Mouse (Mus musculus) midbrain, embryonic 16.5 days (tissue): Measurements from ENCODE around the gene Rnf145. TPM values are rescaled to one million over a fixed set of nuclear protein-coding genes. Genes with fewer than 3 reads are reported as not detected.

Experiments
- ATAC-seq: fragments of 200-750 bp; cut with Nextera tagmentation; 2 replicates; pipeline ENCODE4 v1.8.0; 2017; ENCODE audit warnings: moderate TSS enrichment
- H3K27ac ChIP-seq: fragments of 300-500 bp; sonication (generic); 2 replicates; pipeline ENCODE4 v1.5.1; 2014; ENCODE audit warnings: mild to moderate bottlenecking, low read length, mixed read lengths
- H3K27me3 ChIP-seq: fragments of 300-500 bp; sonication (generic); 2 replicates; pipeline ENCODE4 v1.6.1; 2014; ENCODE audit warnings: low read depth, low read length, mixed read lengths; ENCODE audit not compliant: control insufficient read depth, insufficient read depth
- H3K36me3 ChIP-seq: fragments of 300-500 bp; sonication (generic); 2 replicates; pipeline ENCODE4 v1.6.1; 2014; ENCODE audit warnings: mild to moderate bottlenecking, low read length, moderate library complexity, mixed read lengths; ENCODE audit not compliant: control insufficient read depth, insufficient read depth
- H3K4me1 ChIP-seq: fragments of 300-500 bp; sonication (generic); 2 replicates; pipeline ENCODE4 v1.6.1; 2014; ENCODE audit warnings: mild to moderate bottlenecking, low read length, mixed read lengths; ENCODE audit not compliant: control insufficient read depth, insufficient read depth
- H3K4me2 ChIP-seq: fragments of 300-500 bp; sonication (generic); 2 replicates; pipeline ENCODE4 v1.6.1; 2014; ENCODE audit warnings: mild to moderate bottlenecking, low read length, mixed read lengths
- H3K4me3 ChIP-seq: fragments of 300-500 bp; sonication (generic); 2 replicates; pipeline ENCODE4 v1.5.1; 2014; ENCODE audit warnings: low read depth, mild to moderate bottlenecking, low read length, moderate library complexity, mixed read lengths
- H3K9ac ChIP-seq: fragments of 300-500 bp; sonication (generic); 2 replicates; pipeline ENCODE4 v1.6.1; 2014; ENCODE audit warnings: low read depth, low read length, mixed read lengths
- H3K9me3 ChIP-seq: fragments of 300-500 bp; sonication (generic); replicated peaks from 2 replicates; pipeline ENCODE4 v1.6.1; 2014; ENCODE audit warnings: mild to moderate bottlenecking, low read length, mixed read lengths; ENCODE audit not compliant: control insufficient read depth, poor library complexity, severe bottlenecking
- WGBS: fragments of 180-500 bp; shearing (Covaris S2); extraction: QIAGEN DNeasy Blood & Tissue Kit; methylation state at CpG from one replicate; pipeline ENCODE4 v1.1.7; 2014; 5-methylcytosine and 5-hydroxymethylcytosine counted together
- polyA plus RNA-seq: library from polyadenylated mRNA; unstranded; fragments of >200 nt; fragmentation: Nextera tagmentation; extraction: Ambion mirVana; gene quantifications from 2 replicates; pipeline ENCODE4 v1.2.1, GENCODE M21; 2015

Gene Rnf145
- polyA plus RNA-seq, 1 experiment from 2014 or later: 108 TPM

DNA sequence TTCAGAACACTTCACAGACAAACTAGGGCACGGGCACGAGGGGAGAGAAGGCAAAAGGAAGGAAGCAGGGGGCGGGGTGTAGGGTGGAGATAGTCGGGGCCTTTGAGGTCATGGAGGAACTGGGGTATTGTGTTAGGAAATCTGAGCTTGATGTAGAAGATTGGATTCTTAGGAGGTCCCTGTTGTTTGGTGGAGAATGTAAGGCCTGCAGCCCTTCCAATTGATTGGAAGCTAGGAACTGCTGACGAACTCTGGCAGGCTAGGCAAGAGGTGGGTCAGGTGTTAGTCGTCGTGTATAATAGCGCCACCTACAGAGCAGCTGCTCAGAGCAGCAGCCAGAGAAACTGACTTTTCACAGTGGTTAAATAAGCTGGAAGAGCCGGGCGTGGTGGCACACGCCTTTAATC lies 62.5 kb downstream of the Rnf145 start:
- WGBS: 37% methylated on average over 11 of the region's 11 CpGs

DNA sequence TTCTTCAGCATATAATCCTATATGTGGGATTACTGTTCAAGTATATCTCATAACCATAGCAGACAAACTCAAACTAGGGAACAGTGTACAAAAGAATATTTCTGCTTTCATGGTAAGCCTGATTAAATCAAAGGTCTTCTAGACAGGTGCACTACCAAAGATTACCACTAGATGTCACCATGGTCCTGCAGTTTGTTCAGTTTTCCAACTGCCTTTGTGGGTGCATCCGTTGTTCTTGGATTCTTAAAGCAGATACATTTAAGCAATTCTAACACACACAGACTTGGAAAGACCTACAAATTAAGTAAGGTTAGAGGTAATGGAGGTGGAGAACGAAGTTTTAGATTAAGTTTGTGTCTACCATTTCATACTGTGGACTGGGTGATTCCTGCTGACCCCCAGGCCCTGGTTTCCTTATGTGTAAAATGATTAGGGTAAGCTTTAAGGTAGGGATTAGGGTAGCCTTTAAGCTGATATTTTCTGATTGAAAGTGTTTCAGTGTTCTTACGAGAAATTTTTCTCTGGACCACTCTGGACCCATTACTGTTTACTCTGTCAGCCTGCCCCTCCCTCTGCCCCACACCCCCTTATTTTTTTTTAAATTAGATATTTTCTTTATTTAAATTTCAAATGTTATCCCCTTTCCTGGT lies 67.4 kb downstream of the Rnf145 start:
- no peak overlapping the region for H3K4me3 ChIP-seq
- no peaks in the 10 kb centered on the region for H3K36me3 ChIP-seq
- ATAC-seq: peak; percentile 83
- H3K27me3 ChIP-seq: no peaks in the 10 kb centered on the region
- H3K27ac ChIP-seq: no peak overlapping the region
- H3K4me1 ChIP-seq: peaks cover 3% of the 10 kb centered on the region; the same call in 1 of the 2 replicates
- H3K9me3 ChIP-seq: no peaks in the 10 kb centered on the region
- no peak overlapping the region for H3K4me2 ChIP-seq
- H3K9ac ChIP-seq: no peak overlapping the region
- WGBS: 10% methylated on average over 3 of the region's 3 CpGs

More for the DNA sequence above, 62.5 kb downstream of the Rnf145 start:
- H3K4me2 ChIP-seq: no peak overlapping the region
- H3K36me3 ChIP-seq: no peaks in the 10 kb centered on the region
- ATAC-seq: no peak
- H3K4me1 ChIP-seq: peaks cover 1% of the 10 kb centered on the region; the same call in 1 of the 2 replicates
- no peaks in the 10 kb centered on the region for H3K27me3 ChIP-seq
- H3K27ac ChIP-seq: no peak overlapping the region
- no peaks in the 10 kb centered on the region for H3K9me3 ChIP-seq
- no peak overlapping the region for H3K4me3 ChIP-seq
- H3K9ac ChIP-seq: no peak overlapping the region

DNA sequence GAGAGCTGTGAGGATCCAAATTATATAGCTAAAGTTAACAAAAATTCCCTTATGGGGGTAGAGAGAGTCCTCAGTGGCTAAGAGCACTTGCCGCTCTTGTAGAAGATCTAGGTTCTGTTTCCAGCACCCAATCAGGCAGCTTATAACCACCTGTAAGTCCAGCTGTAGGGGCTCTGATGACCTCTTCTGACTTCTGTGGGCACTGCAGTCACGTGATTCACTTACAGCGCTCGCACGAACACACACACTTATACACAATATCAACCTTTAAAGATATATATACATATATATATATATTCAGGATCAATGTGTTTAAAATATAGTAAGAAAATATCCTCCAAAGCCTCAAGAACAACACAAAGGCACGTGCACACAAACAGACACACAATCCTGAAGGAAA lies 74.3 kb downstream of the Rnf145 start:
- Histone ChIP-seq H3K9ac (no peak overlapping the region), H3K27me3 (no peaks in the 10 kb centered on the region), H3K4me2 (no peak overlapping the region), H3K9me3 (no peaks in the 10 kb centered on the region), H3K4me1 (no peaks in the 10 kb centered on the region), H3K4me3 (no peak overlapping the region), H3K36me3 (no peaks in the 10 kb centered on the region), H3K27ac (no peak overlapping the region)
- ATAC-seq: no peak
- 94% methylated on average over 6 of the region's 6 CpGs for WGBS

DNA sequence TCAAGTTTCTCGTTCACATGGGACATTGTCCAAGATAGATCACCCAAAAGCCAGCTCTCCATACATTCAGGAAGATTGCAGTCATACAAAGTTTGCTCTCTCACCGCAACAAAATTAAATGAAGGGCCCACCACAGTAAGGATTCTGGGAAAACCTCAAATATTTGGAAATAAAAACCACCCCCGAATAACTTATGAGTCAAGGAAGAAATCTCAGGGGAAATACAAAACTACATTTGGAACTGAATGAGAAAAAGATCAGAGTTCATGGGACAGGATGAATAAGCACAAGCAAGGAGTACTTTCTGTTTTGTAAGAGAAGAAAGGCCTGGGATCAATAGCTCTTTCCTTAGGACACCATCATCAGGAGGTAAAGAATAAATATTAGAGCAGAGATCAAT lies 76.0 kb downstream of the Rnf145 start:
- Histone ChIP-seq H3K9me3 (no peaks in the 10 kb centered on the region), H3K36me3 (no peaks in the 10 kb centered on the region), H3K27me3 (no peaks in the 10 kb centered on the region), H3K9ac (no peak overlapping the region), H3K27ac (no peak overlapping the region), H3K4me2 (no peak overlapping the region), H3K4me1 (no peaks in the 10 kb centered on the region), H3K4me3 (no peak overlapping the region)
- WGBS: 89% methylated on average over 3 of the region's 3 CpGs
- no peak for ATAC-seq

DNA sequence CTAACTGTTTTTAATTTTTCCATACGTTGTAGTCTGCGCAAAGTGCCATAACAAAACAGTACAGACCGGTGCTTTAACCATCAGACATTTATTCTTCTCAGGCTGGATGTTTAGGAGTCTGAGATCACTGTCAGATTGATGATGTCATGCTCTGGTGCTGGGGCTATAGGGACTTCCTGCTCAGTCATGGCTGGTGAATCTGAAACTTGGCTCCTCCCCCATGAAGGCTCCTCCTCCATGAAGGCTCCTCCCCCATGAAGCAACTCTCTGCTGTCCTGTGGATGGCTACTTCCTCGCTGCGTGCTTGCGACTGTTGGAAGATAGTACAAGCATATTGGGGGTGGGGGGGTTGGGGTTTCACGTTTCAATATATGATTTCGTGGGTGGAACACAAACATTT lies 88.1 kb downstream of the Rnf145 start:
- no peaks in the 10 kb centered on the region for H3K9me3 ChIP-seq
- H3K27me3 ChIP-seq: no peaks in the 10 kb centered on the region; the same call in 1 of the 2 replicates
- H3K4me2 ChIP-seq: no peak overlapping the region
- H3K27ac ChIP-seq: no peak overlapping the region
- WGBS: 89% methylated on average over 8 of the region's 8 CpGs
- H3K4me1 ChIP-seq: peaks cover 7% of the 10 kb centered on the region
- no peaks in the 10 kb centered on the region for H3K36me3 ChIP-seq
- ATAC-seq: no peak
- no peak overlapping the region for H3K4me3 ChIP-seq
- H3K9ac ChIP-seq: no peak overlapping the region

DNA sequence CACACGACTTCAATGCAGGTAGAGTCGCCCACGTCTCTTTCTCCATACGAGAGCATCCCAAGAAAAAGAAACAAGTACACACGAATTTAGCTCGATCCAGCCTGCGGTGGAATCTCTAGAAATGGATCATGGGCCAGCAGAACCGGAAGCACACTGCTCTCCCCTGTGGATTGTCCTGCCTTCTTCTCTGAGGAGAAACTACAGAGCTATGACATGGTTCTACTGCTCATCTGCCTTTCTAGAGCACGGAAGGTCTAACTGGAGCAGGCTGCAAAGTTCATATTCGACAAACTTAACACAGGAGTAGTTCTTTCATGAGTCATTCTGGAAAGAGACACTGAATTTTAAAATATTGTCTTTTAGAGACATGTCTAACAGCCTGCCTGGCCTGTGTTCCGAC lies 89.9 kb downstream of the Rnf145 start:
- Histone ChIP-seq H3K4me2 (no peak overlapping the region), H3K9me3 (no peaks in the 10 kb centered on the region), H3K9ac (no peak overlapping the region), H3K27me3 (peaks cover 7% of the 10 kb centered on the region; the same call in 1 of the 2 replicates), H3K4me1 (peaks cover 15% of the 10 kb centered on the region), H3K27ac (no peak overlapping the region), H3K4me3 (no peak overlapping the region), H3K36me3 (no peaks in the 10 kb centered on the region)
- WGBS: 84% methylated on average over 11 of the region's 11 CpGs
- ATAC-seq: no peak

DNA sequence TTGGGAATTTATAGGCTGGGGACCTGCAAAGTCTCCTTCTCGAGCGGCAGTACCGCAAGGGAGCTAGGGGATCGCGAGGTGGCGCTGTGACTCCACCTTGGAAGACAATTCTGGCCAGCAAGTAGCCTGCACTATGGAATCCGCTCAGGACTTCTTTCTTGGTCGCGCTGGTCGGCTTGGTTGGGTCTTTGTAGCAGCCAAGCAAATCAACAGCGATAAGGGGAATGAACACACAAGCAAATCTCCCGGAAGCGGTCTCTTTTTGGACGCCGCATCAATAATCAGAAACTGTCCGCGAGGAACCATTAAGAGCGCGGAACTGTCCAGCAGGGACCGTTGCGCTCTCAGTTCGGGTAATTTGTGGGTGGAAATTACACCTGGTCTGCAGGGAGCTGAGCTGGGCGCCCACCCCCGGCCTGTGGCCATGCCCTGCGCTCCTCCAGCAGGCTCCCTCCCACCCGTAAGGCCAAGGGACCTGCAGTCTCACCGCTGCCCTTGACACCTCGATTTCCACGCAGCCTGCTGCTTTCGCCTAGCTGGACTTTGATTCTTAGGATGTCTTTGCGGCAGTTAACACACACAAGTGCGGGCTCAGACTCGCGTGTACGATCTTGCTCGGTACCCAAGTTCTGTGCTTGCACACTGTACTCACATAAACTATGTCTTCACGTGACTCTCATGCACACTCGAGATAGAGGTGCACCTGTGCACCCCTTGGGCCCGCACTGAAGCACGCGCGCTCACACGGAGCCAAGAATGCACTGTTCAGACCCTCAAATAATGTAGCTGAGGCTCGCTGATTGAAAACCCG lies 92.4 kb downstream of the Rnf145 start:
- H3K9me3 ChIP-seq: no peaks in the 10 kb centered on the region
- H3K4me1 ChIP-seq: peaks cover 15% of the 10 kb centered on the region
- WGBS: under 1% methylated on average over 45 of the region's 45 CpGs
- H3K9ac ChIP-seq: peak overlapping the region; percentile 68
- peak overlapping the region; percentile 49 for H3K4me3 ChIP-seq
- H3K27ac ChIP-seq: peak overlapping the region; percentile 38; the same call in 1 of the 2 replicates
- H3K27me3 ChIP-seq: peaks cover 12% of the 10 kb centered on the region
- peak; percentile 91 for ATAC-seq
- H3K36me3 ChIP-seq: no peaks in the 10 kb centered on the region
- H3K4me2 ChIP-seq: peak overlapping the region; percentile 98

DNA sequence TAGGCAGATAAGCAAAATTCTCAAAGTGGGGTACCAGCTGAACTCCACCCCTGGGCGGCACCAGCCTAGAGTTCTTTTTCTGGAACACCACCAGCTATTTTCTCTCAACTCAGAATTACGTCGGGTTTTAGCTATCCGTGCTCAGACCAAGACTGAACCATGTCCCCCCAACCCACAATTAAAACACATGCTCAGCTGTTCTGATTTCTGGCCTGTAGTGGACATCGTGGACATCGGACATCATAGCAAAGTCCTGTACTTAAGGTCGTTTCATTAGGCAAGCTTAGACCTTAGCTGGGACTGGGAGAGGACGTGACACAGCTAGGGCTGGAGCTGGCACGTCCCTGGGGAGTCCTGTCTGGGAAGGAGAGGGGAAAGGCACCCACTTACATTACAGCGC lies 93.4 kb downstream of the Rnf145 start:
- Histone ChIP-seq H3K27ac (no peak overlapping the region), H3K4me3 (no peak overlapping the region), H3K9me3 (no peaks in the 10 kb centered on the region), H3K27me3 (peaks cover 13% of the 10 kb centered on the region), H3K4me1 (peaks cover 15% of the 10 kb centered on the region), H3K4me2 (peak overlapping the region; percentile 72; the same call in 1 of the 2 replicates), H3K36me3 (no peaks in the 10 kb centered on the region), H3K9ac (no peak overlapping the region)
- WGBS: 3% methylated on average over 10 of the region's 10 CpGs
- ATAC-seq: no peak
